Mouse (Mus musculus): Measurements from ENCODE around the gene Armc2.

GRCm38 (mm10) chr10:41881438-41881837 is 136.8 kb downstream of the Armc2 start:
- no peak for TF ChIP-seq HCFC1 (IDR thresholded peaks at IDR 0.05; ENCODE audit: borderline replicate concordance, insufficient read depth, low read length)
- no peak for TF ChIP-seq ZC3H11A (IDR thresholded peaks at IDR 0.05; ENCODE audit: borderline replicate concordance, low read depth, low read length)
